Mouse (Mus musculus) frontal cortex, postnatal 10 days (tissue): Measurements from ENCODE around the gene Blvra.

ENCODE experiments used
- DNase-seq, 2 experiments: peaks; one replicate each; pipeline ENCODE4 v3.0.0; 2022; ENCODE audit warnings: low spot score in 2 of 2, mixed read lengths in 1 of 2

The Blvra gene

GRCm38 (mm10) chr2:127136979-127137378 is 66.5 kb downstream of the Blvra start:
- DNase-seq = no peak

- DNase-seq = no peak
These were observed 67.5 kb downstream of the Blvra start for GRCm38 (mm10) chr2:127137838-127138420.

- DNase-seq = no peak
These were observed 68.0 kb downstream of the Blvra start for GRCm38 (mm10) chr2:127138449-127138848.

- no peak for DNase-seq
These were observed 68.6 kb downstream of the Blvra start for GRCm38 (mm10) chr2:127139094-127139493.

GRCm38 (mm10) chr2:127139605-127140004 is 69.1 kb downstream of the Blvra start:
- DNase-seq = no peak

GRCm38 (mm10) chr2:127140011-127140410 is 69.5 kb downstream of the Blvra start:
- DNase-seq = no peak

GRCm38 (mm10) chr2:127142031-127142430 is 71.6 kb downstream of the Blvra start:
- no peak for DNase-seq

GRCm38 (mm10) chr2:127142577-127143157 is 72.2 kb downstream of the Blvra start:
- DNase-seq = no peak

- peak in 1 of 2 experiments; percentile 42 for DNase-seq
These were observed 72.9 kb downstream of the Blvra start, which contains the start of gene Itpripl1 for GRCm38 (mm10) chr2:127143158-127144063. Gene Itpripl1, minus strand, starts transcription at chr2:127143442.

GRCm38 (mm10) chr2:127145699-127146098 is 75.2 kb downstream of the Blvra start:
- DNase-seq = no peak
